Mouse (Mus musculus) heart, postnatal 36 days (tissue): ENCODE measurements around the gene Rbm28. TPM values are rescaled to one million over a fixed set of nuclear protein-coding genes. Genes with fewer than 3 reads are reported as not detected.

Experiments used
- DNase-seq, 2 experiments: peaks; one replicate each; pipeline ENCODE4 v3.0.0; 2021 to 2022
- intact Hi-C: fragments of 180-260 bp; cut with DNase I; formaldehyde crosslinking; loops from one replicate; pipeline ENCODE4 v1.15.1; 2025
- total RNA-seq, 2 experiments: library from RNA; stranded (reverse); gene quantifications; 2 replicates each; pipeline ENCODE4 v1.2.3; 2021

The Rbm28 gene
- total RNA-seq, 2 experiments from 2014 or later, result 19.9 to 20.1 TPM

- intact Hi-C loops, result loop anchor here (10.0 kb wide), 2 partner anchors 123 to 623 kb away; no protein-coding TSS in a partner anchor
- DNase-seq, result no peak
Measured at GRCm38 (mm10) chr6:29147407-29148010, 17.3 kb downstream of the Rbm28 start.

- peak; percentile 14 to 25 for DNase-seq
- intact Hi-C loops, result loop anchor here (10.0 kb wide), 2 partner anchors 122 to 622 kb away; no protein-coding TSS in a partner anchor
Measured at GRCm38 (mm10) chr6:29146641-29147040, 18.2 kb downstream of the Rbm28 start.

GRCm38 (mm10) chr6:29145456-29146307, 19.1 kb downstream of the Rbm28 start:
- intact Hi-C loops, result loop anchor here (10.0 kb wide), 2 partner anchors 121 to 621 kb away; no protein-coding TSS in a partner anchor
- peak in 1 of 2 experiments; percentile 15 for DNase-seq

DNA sequence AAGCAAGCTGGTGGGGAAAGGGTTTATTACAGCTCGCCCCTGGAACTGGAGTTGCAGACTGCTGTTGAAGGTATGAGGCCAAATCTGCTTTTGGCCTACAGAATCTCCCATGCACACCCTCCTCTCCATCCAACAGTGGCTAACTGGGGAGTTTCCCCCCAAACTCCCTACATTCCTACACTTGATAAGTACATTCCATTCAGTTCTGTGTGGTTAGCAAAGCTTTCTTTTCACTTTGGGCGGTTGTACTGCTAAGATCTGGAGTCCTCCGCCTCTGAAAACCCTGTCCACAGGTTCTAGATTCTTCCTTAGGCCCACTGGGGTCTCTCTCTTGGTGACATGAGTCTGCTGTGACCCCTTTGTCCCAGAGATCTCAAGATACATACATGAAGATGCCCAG, 19.8 kb downstream of the Rbm28 start:
- intact Hi-C loops, result loop anchor here (10.0 kb wide), 2 partner anchors 120 to 620 kb away; no protein-coding TSS in a partner anchor
- DNase-seq, result no peak

GRCm38 (mm10) chr6:29143608-29144007, 21.2 kb downstream of the Rbm28 start:
- DNase-seq, result peak; percentile 60 to 70
- intact Hi-C loops, result loop anchor here (1.0 to 10.0 kb wide), 4 partner anchors 51 to 619 kb away; no protein-coding TSS in a partner anchor

GRCm38 (mm10) chr6:29137441-29137840, 27.4 kb downstream of the Rbm28 start:
- no peak for DNase-seq
- intact Hi-C loops, result no loop called here

DNA sequence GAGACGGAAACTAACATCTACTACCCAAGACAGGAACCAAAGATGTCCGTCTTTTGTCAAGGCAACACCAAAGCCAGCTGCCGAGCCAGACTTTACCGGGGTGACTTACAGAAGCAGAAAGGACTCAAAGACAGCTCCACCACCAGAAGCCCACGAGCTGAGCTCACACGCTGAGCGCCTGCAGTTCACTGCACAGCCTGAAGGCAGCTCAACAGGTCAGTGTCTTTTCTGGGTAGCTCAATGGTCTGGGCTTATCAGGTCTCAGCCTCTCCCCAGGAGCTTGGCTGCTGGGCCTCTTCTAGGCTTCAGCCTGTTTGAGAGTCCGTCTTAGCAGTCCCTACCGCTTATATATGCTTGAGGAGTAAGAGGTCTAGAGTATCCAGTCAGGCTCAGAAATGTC, 31.7 kb downstream of the Rbm28 start:
- intact Hi-C loops, result no loop called here
- DNase-seq, result no peak

- intact Hi-C loops, result no loop called here
- DNase-seq, result no peak
Measured at GRCm38 (mm10) chr6:29126878-29127426, 37.9 kb downstream of the Rbm28 start.

- no peak for DNase-seq
- intact Hi-C loops, result no loop called here
Measured at GRCm38 (mm10) chr6:29119990-29120389, 44.8 kb downstream of the Rbm28 start.

GRCm38 (mm10) chr6:29118963-29119362, 45.8 kb downstream of the Rbm28 start:
- no peak for DNase-seq
- intact Hi-C loops, result no loop called here

GRCm38 (mm10) chr6:29118231-29118630, 46.6 kb downstream of the Rbm28 start:
- intact Hi-C loops, result no loop called here
- DNase-seq, result no peak

DNA sequence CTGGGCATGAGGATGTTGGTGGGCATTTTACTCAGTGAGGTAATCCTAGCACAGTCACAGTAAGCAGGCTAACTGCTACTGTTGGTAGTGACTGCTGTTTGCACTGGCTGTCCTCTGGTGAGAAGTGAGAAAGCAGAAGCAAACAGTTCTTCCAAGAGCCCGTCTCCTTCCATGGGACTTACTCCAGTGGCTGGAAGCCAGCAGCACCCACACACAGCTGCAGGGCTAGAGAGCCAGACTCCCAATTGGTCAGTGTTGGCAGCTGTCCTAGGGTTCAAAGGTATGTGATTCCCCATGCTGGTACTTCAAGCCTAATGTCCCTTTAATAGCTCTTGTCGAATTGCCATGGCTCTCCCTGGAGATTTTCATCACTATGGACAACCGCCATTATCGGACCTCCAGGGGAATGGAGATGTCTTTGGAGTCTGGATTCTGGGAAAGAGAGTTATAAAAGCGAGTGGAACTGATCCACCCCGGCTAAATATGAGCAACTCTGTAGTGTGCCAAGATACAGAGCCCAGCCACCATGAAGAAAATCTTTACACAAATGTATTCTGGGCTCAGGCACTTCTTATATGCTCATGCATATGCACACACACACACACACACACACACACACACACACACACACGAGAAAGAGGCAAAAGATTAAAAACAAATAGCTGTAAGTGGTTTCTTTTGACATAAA, 47.2 kb downstream of the Rbm28 start:
- DNase-seq, result peak; percentile 62 to 81
- intact Hi-C loops, result no loop called here

DNA sequence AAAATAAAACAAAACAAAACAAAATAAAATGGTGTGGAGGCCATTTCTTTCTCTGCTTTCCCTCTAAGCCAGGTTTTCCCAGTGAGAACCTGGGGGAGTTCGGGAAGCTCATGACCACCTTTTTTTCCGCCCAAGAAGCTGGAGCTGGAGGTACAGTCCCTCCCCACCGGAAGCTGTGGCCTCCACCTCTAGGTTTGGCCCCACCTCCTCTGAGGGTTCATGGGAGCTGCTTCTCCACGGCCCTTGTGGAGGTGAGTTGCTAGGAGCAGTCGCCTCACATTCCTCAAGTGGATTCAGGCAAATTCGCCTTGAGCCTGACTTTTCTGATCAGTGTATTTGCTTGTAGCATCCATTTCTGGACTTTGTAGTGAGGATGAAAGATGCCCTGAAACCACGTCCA, 49.0 kb downstream of the Rbm28 start:
- DNase-seq, result no peak
- intact Hi-C loops, result no loop called here

DNA sequence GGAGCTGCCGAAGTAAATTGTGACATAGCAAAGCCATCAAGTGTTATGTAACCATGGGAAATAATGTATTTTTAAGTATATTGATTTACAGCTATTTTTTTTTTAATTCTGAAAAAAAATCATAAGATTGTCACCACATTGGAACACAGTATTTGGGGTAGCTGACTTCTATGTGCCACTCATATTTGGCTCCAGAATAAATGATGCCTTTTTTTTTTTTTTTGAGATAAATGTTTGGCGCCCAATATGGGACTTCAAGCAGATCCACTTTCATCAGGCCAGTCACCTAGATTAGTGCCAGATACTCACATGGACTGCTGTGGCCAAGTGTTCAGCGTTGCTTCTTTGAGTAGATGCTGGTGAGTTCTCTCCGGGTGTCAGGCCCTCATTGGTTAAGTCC, 53.3 kb downstream of the Rbm28 start:
- intact Hi-C loops, result no loop called here
- DNase-seq, result no peak

GRCm38 (mm10) chr6:29108376-29108775, 56.4 kb downstream of the Rbm28 start:
- no peak for DNase-seq
- intact Hi-C loops, result loop anchor here (2.0 kb wide), 1 partner anchor 16 kb away; no protein-coding TSS in a partner anchor

DNA sequence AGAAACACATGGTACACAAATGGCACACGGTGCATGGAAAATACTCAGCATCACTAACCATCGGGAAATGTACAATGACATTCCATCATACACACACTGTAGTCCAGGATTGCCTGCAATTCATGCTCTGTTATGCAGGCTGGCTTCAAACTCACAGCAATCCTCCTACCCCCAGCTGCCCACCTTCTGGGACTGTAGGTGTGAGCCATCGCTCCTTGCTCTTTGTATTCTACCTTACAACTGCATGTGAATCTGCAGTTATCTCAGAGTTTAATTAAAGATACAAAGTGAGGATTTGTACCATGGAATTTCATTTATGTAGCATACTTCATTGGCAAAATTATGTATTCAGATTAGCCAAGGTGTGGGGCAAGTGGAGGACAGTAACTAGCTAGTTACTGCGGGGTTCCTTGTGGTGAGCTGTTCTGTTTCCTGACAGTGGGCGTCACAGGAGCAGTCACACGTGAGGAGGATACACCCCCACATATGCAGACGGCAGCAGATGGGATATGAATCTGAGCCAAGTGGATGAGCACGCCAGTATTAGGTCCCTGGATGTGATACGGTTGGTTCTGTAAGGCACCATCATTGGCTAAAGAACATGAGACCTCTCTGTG, 63.5 kb downstream of the Rbm28 start:
- intact Hi-C loops, result no loop called here
- no peak for DNase-seq

DNA sequence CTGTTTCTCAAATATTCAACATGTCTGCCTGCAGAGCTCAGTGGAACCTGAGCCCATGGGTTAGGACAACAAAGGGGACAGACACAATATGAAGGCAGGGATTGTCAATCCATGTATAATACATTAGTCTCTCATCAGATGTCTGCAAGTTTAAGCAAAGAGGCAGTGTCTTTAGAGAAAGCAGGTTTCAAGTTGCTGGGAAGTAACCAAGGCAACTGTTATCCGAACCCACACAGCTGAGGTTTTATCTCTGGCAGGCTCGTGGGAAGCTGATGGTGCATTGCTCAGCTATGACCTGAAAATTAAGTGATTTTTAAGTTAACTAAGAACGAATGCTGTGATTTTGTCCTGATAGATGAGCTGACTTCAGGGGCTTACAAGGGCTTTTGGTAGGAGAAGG, 64.4 kb downstream of the Rbm28 start:
- intact Hi-C loops, result no loop called here

DNA sequence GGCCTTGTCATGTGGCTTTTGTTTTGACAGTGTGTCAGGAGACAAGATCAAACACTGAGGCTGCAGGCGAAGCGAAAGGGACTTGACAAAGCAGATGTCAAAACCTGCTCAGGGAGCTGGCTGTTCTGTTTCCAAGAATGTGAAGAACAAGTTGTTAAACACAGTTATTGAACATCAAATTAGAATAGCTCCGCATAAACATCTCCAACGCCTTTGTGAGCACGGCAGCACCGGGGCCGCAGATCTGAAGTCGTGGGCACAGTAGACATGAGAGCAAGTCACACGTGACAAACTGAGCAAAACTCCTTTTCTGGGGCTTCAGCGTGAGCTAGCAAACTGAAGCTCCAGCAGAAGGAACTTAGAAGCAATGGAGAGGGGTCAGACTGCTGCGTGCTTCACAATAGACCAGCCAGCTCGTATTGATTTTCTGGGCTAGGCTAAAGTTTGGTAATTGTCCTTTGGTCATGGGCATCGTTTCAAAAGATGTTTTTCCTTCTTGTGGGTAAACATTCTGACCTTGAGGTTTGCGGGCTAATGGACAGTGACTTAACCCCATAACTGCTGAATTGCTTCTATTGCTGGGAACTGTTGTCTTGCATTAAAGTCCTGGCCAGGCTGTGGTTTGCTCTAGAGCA, 65.2 kb downstream of the Rbm28 start:
- intact Hi-C loops, result no loop called here
- no peak for DNase-seq

More for the DNA sequence above, 64.4 kb downstream of the Rbm28 start:
- DNase-seq, result no peak

DNA sequence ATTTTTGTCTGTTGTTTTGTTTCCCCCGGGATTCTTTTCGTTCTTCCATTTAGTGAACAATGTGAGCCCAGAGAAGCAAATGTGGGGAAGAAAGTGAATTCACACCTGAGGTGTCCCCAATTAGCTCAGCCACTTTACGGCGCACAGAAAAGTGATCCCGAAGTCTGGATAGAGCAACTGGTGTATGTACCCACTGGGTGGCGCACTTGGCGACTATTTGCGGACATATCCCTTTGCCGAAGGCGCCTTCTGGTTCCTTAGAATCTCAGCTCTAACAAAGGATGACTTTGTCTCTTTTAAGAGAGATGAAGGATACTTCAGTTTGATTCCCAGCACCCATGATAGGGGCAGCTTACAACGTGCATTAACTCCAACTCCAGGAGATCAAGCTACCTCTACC, 71.9 kb downstream of the Rbm28 start:
- intact Hi-C loops, result loop anchor here (2.0 kb wide), 2 partner anchors 16 to 50 kb away; no protein-coding TSS in a partner anchor
- DNase-seq, result no peak

- DNase-seq, result no peak
- intact Hi-C loops, result loop anchor here (2.0 kb wide), 2 partner anchors 17 to 51 kb away; no protein-coding TSS in a partner anchor
Measured at GRCm38 (mm10) chr6:29092234-29092633, 72.6 kb downstream of the Rbm28 start.
